Mouse (Mus musculus): Measurements from ENCODE around the gene Ins2.

Gene Ins2

GRCm38 (mm10) chr7:142663931-142664421 is 79.2 kb downstream of the Ins2 start:
- DNase-seq (ENCODE audit: low spot score) = no peak

DNA sequence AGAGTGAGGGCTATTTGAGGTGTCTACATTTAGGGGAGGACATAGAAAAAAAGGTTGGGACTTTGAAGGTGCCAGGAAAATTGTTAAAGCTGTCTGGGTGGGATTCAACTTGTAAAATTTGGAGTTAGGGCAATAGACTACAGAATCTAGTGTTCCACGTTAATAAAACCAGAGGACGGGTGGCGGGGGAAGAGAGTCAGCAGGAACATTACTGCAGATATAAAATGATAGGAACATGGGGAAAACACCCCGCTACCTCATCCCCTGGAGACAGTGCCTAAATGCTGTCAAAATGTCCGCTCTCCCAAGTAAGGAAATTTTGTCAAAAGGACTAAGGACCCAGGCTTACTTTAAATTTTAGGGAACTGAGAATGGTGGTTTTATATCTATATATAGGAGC is 80.0 kb downstream of the Ins2 start:
- DNase-seq (ENCODE audit: low spot score) = no peak

- DNase-seq (ENCODE audit: low spot score) = peak; percentile 26
Measured at GRCm38 (mm10) chr7:142661811-142662210, 81.4 kb downstream of the Ins2 start.

GRCm38 (mm10) chr7:142661046-142661445 is 82.1 kb downstream of the Ins2 start:
- peak; percentile 52 for DNase-seq (ENCODE audit: low spot score)

- DNase-seq (ENCODE audit: low spot score) = no peak
Measured at GRCm38 (mm10) chr7:142660651-142660945, 82.6 kb downstream of the Ins2 start.

DNA sequence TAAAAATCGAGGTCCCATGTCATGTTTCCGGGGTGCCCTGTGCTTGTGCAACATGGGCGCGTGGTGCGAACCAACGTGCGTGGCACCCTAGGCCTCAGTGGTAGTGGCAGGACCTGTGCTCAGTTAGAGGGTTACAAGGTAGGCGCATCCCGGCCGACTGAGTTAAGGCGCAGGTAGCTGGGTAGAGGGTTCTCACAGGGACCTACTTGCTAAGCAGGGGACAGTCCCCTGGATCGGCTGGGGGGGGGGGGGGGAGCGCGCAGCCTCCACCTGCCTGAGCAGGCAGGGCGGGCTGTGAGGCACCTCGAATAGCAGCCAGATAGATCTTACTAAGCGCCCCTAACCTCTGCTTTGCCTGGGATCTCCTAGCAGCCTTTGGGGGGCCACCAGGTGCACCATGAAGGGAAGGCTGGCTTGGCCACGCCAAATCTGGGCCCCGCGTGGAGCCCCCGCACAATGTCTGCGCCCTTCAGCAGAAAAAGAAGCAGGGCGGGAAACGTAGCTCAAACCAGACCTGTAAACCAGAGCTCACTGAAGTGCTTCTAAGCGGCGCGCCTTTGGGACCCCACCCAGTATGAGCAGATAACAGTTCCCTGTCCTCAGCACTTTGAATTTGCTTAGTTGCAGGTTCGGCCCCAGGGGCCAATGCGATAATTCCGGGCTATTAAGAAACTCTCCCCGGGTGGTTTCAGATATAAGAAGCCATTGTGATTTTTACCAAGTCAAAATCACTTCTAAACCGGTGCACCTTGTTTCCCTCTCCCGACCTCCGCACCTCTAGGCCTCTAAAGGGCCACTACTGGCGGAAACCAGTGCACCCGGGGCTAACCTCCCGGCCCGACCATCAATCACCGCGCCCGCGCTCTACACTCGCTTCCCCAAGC is 83.2 kb downstream of the Ins2 start:
- DNase-seq (ENCODE audit: low spot score) = peak; percentile 70

DNA sequence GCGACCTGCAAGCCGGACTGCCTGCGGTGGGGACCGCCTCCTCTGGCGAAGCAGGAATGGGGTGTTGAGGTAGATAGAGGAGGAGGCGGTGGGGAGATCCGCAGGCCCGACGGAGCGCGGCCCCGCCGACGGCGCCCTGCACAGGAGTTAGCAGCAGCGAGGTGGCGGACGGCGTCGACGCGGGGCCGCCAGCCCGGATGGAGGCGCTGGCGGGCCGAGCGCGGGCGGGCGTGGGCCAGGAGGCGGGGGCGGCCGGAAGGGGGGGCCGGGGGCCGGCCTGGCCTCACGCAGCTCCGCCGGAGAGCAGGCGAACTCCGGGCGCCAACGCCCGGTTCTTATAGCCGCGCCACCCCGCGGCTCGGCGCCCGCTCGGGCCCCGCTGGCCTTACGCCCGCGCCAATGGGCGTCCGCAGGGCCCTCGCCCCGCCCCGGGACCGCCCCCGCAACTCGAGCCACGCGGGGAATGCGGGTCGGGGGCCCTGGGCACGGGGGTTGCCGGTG is 84.0 kb downstream of the Ins2 start:
- DNase-seq (ENCODE audit: low spot score) = peak; percentile 67

- DNase-seq (ENCODE audit: low spot score) = peak; percentile 45
Measured at GRCm38 (mm10) chr7:142658681-142659180, 84.5 kb downstream of the Ins2 start.

DNA sequence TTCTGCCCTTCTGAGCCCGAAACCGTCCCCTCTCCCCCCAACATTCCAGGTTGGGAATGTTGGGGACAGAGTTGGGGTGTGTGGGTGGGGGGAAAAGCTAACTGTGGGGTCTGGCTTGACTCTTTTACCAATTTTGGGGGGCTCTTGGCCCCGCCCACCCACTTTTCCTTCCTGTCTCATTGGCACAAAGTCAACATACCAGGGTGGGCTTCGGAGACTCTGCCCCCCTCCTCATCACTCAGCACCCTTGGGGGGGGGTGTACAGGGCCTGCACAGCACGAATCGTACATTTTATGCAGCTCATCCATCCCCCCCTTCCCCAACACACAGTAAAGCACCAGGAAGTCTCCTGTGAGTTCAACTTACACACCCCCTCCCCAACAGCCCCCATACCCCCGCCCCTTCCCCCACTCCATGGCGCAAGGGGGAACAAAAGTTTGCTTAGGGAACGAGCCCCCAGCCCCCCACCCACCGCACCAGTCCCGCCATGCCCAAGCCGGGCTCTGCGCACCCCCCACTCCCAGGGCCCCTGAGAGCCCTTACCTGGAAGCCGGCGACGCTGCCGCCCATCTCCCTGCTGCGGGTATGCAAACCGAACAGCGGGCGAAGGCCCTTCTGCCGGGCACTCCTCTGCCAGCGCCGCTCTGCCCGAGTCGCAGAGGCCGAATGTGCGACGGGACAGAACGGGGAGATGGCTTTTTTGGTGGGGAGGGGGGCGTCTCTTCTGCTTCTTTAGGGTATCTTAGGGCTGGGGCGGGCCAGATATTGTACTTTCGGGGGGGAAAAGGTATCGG is 85.2 kb downstream of the Ins2 start:
- DNase-seq (ENCODE audit: low spot score) = peak; percentile 45

DNA sequence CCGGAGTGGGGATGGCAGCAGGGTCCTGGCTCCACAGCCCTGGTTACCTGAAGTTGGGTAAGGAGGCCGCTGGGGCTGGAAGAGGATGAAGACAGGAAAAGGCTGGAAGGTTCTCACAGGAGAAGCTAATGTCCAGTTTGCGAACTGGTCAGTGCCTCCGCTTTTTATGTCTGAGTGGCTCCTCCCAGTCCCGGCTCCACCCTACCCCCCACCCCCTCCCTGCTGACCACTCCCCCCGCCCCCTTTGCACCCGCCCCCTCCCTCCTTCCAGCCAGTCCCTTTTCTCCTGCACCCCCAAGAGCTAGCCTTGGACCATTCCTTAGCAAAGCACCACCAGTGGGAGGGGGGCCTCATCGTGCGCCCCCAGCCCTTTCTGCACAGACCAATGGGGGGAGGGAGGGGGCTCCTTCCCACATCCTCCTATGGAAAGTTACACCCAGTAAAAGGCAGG is 85.8 kb downstream of the Ins2 start:
- DNase-seq (ENCODE audit: low spot score) = peak; percentile 72

- peak; percentile 64 for DNase-seq (ENCODE audit: low spot score)
Measured at GRCm38 (mm10) chr7:142656055-142656454, 87.1 kb downstream of the Ins2 start.

- DNase-seq (ENCODE audit: low spot score) = no peak
Measured at GRCm38 (mm10) chr7:142655633-142656032, 87.5 kb downstream of the Ins2 start.

GRCm38 (mm10) chr7:142653726-142654125 is 89.5 kb downstream of the Ins2 start:
- DNase-seq (ENCODE audit: low spot score) = peak; percentile 69

- DNase-seq (ENCODE audit: low spot score) = no peak
Measured at GRCm38 (mm10) chr7:142646676-142647075, 96.5 kb downstream of the Ins2 start.

- DNase-seq (ENCODE audit: low spot score) = no peak
Measured at GRCm38 (mm10) chr7:142645045-142645444, 98.1 kb downstream of the Ins2 start.

- DNase-seq (ENCODE audit: low spot score) = no peak
Measured at GRCm38 (mm10) chr7:142636178-142636577, 107.0 kb downstream of the Ins2 start.

- DNase-seq (ENCODE audit: low spot score) = no peak
Measured at GRCm38 (mm10) chr7:142630691-142631090, 112.5 kb downstream of the Ins2 start.

DNA sequence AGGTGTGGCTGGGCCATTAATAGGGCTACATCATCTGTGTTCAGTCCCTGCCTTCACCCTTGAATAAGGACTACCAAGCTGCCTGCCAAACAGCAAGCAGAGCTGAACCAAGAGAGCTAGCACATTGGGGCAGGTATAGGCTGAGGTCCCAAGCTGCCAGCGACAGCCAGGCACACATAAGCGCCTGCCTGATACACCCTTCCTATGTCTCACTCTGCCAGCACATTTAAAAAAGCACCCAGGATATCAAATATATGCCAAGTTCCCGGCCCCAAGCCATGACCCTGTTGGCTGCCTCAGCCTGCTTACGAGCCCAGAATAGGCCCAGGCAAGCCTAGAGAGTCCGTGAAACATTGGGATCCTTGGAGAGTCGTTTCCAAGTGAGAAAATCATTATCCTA is 113.4 kb downstream of the Ins2 start:
- no peak for DNase-seq (ENCODE audit: low spot score)

Data from embryo, embryonic 10.5 days (tissue).